Mouse (Mus musculus) macrophage (primary cell): ENCODE measurements around the gene Scai. TPM values are rescaled to one million over a fixed set of nuclear protein-coding genes. Genes with fewer than 3 reads are reported as not detected.
"Not testable (repeated sequence)": the region's sequence is repeated elsewhere in the genome, so short reads cannot be mapped to it uniquely, and the experiment has no call there.

ENCODE experiments used
- H3K27ac ChIP-seq: fragments of 350-480 bp; formaldehyde crosslinking; 2 replicates; pipeline ENCODE4 v1.9.0; 2021
- H3K36me3 ChIP-seq: fragments of 350-480 bp; formaldehyde crosslinking; 2 replicates; pipeline ENCODE4 v1.9.0; 2021; ENCODE audit errors: inconsistent target
- H3K4me3 ChIP-seq: fragments of 350-480 bp; formaldehyde crosslinking; 2 replicates; pipeline ENCODE4 v1.9.0; 2021; ENCODE audit errors: inconsistent target
- H3K79me2 ChIP-seq: fragments of 350-480 bp; formaldehyde crosslinking; 2 replicates; pipeline ENCODE4 v1.9.0; 2021; ENCODE audit errors: inconsistent target
- WGBS: methylation state at CpG from one replicate; pipeline ENCODE4 v1.1.7; 2026; ENCODE audit warnings: inconsistent platforms; ENCODE audit not compliant: missing documents; 5-methylcytosine and 5-hydroxymethylcytosine counted together
- polyA plus RNA-seq: library from polyadenylated mRNA; stranded (reverse); fragments of 250-400 nt; gene quantifications from 3 replicates; pipeline ENCODE4 v1.2.4, GENCODE M21; 2018; ENCODE audit warnings: inconsistent platforms

The Scai gene
- polyA plus RNA-seq, 1 experiment from 2014 or later = 1.6 TPM

DNA sequence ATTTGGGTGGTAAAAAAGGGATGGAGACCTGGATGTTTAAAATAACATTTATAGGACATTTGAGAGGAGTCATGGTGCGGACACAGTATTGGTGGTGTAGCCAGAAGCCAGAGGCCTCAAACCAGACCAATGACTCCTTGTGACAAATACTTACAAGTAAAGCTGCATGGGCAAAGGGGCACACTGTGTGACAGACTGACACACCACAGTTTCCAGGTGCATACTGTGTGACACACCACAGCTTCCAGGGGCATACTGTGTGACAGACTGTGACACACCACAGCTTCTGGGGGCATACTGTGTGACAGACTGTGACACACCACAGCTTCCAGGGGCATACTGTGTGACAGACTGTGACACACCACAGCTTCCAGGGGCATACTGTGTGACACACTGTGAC, 90.6 kb downstream of the Scai start:
- not testable (repeated sequence) for H3K27ac ChIP-seq
- WGBS = 100% methylated on average over 1 of the region's 1 CpGs

DNA sequence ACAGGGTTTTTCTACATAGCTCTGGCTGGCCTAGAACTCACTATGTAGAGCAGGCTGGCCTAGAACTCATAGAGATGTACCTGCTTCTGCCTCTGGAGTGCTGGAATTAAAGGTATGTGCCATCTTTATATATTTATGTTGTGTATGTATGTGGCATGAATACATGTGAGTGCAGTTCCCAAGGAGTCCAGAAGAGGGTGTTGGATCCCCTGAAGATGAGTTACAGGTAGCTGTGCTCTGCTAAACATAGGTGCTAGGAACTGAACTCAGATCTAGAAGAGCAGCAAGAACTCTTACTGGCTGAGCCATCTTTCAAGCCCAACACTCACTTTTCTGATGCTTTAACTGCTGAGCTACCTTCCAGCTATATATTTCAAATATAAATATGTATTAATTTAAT, 92.5 kb downstream of the Scai start:
- Histone ChIP-seq H3K79me2 (no peaks in the 10 kb centered on the region), H3K4me3 (no peak overlapping the region), H3K27ac (no peak overlapping the region), H3K36me3 (no peaks in the 10 kb centered on the region)

More for the DNA sequence above, 90.6 kb downstream of the Scai start:
- not testable (repeated sequence) for H3K36me3 ChIP-seq, H3K4me3 ChIP-seq, H3K79me2 ChIP-seq

DNA sequence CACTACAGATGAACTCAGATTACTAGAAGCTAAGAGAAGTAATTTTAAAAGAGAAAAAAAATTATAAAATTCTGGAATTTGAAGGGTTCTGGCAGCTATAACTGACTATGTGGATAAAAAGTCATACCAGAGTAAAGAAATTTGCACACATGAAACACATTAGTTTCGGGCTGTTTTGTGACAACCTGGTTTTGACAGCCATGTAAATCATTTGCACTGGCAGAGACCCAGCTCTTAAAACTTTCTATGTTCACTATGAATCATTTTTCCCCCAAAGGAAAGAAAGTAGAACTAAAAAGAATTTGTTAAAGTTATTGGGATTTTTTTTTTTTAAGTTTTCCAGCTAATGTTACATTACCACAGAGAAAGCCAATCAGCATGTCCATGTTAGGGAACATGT, 98.6 kb downstream of the Scai start:
- Histone ChIP-seq H3K27ac (no peak overlapping the region), H3K36me3 (no peaks in the 10 kb centered on the region), H3K79me2 (no peaks in the 10 kb centered on the region), H3K4me3 (no peak overlapping the region)
- WGBS = 83% methylated on average over 1 of the region's 1 CpGs

DNA sequence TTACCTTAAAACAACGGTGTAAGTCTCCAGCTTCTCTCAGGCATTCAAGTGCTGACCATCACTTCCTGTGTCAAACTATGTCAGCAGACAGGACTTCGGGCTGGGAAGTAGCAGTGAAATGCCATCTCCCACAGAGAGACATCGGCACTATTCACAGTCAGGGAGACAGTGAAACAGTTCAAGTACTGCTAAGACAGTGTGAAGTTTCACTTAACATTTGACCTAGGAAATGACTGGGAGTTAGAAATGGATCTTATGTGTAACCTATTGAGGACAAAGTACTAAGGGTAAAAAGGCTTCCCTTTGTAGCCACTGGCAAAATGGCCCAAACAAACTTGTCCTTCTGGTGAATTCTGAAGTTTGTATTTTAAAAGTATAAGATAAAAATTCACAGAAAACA, 107.8 kb downstream of the Scai start:
- no peaks in the 10 kb centered on the region for H3K79me2 ChIP-seq
- no peak overlapping the region for H3K27ac ChIP-seq
- H3K36me3 ChIP-seq = no peaks in the 10 kb centered on the region
- 92% methylated on average over 3 of the region's 3 CpGs for WGBS
- no peak overlapping the region for H3K4me3 ChIP-seq

DNA sequence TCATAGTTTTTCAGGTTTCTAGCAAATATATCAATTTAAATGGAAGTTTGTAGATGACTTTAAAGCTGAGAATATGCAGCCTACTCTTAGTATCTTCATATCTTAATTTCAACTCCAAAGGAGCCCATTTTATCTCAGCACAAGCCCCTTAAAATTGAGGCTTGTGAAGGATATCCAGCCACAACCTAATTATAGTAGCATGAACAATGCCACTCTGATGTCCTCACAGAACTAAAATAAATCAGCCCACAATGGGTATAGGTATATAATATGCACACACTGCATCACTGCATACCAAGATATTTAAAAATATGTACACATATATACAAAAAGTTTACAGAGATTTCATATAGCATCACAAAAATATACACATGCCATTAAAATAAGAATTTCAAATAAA, 119.9 kb downstream of the Scai start:
- H3K4me3 ChIP-seq = no peak overlapping the region
- no peaks in the 10 kb centered on the region for H3K36me3 ChIP-seq
- no peaks in the 10 kb centered on the region for H3K79me2 ChIP-seq
- H3K27ac ChIP-seq = no peak overlapping the region

DNA sequence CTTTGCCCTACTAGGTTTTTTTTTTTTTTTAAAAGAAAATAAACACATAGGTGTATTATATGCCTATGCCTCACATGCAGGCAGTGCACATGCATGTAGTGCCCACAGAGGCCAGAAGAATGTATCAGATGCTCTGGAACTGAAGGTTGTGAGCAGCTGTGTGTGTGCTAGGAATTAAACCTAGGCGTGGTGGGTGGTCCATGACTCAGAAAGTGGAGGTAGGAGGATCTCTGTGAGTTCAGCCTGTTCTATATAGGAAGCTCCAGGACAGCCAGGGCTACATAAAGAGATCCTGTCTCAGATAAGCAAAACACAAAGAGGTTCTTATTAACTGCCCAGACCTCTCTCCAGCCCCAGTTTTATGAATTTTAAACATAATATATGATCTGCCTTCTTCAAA, 121.4 kb downstream of the Scai start:
- H3K4me3 ChIP-seq = no peak overlapping the region
- WGBS = 100% methylated on average over 1 of the region's 1 CpGs
- peaks cover 11% of the 10 kb centered on the region; the same call in 1 of the 2 replicates for H3K79me2 ChIP-seq
- H3K27ac ChIP-seq = no peak overlapping the region
- H3K36me3 ChIP-seq = no peaks in the 10 kb centered on the region

DNA sequence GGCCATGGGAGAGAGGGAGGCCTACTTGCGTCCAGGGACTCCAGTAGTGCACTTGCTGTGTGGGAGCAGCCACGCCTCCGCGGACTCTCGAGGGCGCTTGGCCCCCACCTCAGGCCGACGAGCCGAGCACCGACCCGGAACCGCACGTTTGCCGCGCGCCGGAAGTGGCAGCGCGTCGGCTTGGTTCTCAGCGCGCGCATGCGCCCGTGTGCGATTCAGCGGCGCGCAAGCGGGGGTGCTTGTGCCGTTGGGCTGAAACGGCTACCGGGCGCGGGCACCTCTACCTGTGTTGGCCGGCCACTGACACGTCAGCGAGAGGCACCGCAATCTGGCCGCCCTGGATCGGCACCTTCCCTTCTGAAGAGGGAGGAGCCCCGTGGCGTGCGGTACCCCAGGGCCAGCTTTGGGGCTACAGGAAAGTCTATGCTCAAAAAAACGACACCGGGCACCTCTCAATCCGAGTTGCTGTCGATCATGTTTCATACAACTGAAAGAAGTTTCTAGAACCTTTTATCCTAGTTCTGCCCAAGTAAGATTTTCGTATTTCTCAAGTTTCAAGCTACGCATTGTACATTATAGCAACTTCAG, 125.0 kb downstream of the Scai start, which contains the start of gene Golga1:
Gene Golga1, minus strand, starts transcription at position 142 of the 588 bp plus-strand sequence.
- Histone ChIP-seq H3K36me3 (peaks cover 24% of the 10 kb centered on the region), H3K4me3 (peak within 1 kb of the TSS; percentile 82), H3K27ac (peak within 1 kb of the TSS; percentile 50), H3K79me2 (peaks cover 18% of the 10 kb centered on the region; the same call in 1 of the 2 replicates)
- WGBS = 1% methylated on average over 46 of the region's 50 CpGs

DNA sequence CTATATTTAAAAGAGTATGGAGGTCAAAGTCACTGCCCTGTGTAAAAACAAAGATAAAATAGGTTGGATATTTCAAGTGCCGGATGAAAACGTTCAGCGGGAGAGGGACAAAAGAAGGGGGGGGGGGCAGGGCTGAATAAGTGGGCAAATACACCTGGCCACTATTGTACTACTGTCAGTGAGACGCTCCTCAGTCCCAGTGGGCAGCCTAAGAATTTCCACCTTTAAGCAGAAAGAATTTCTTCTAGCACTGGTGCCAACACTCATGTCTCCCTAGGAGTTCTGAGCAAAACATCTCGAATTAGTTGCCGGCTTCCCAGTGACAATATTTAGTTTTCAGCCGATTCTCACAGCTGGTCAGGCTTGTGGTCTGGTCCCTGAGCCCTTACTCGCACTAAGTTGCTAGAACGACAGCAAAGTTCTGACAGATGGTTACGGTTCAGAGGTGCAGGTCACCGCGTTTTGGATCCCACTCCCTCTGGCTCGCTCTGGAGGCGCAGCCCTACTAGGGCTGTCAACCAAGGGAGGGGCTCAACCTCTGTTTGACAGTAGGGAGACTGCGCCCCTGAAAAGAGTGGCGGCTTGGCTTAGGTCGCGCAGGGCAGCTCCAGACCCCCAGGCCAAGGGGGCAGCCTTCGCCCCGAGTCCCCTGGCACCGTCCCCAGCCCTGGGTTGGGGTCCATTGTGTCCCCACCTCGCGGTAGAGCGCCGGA, 125.7 kb downstream of the Scai start:
- WGBS = 6% methylated on average over 25 of the region's 25 CpGs
- H3K27ac ChIP-seq = peak overlapping the region; percentile 39
- H3K79me2 ChIP-seq = peaks cover 18% of the 10 kb centered on the region; the same call in 1 of the 2 replicates
- H3K4me3 ChIP-seq = peak overlapping the region; percentile 82
- peaks cover 27% of the 10 kb centered on the region for H3K36me3 ChIP-seq

DNA sequence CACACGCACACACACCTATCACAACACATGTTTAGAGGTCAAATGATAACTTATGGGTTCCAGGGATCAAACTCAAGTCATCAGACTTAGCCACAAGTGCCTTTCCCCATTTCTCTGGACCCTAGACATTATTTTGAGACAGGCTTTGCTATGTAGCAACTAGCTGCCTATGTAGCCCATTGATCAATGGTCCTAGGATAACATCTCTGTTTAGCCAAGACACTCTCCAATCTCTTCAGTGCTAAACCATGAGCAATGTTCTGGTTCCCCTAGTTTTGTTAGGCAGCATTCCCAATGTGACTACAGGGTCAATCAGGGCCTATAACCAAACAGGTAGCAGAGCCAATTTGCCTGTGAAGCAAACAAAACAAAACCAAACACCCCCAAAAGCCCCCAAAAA, 142.0 kb downstream of the Scai start:
- no peaks in the 10 kb centered on the region for H3K79me2 ChIP-seq
- peaks cover 25% of the 10 kb centered on the region; the same call in 1 of the 2 replicates for H3K36me3 ChIP-seq
- no peak overlapping the region for H3K27ac ChIP-seq
- WGBS = 100% methylated on average over 1 of the region's 1 CpGs
- H3K4me3 ChIP-seq = no peak overlapping the region

DNA sequence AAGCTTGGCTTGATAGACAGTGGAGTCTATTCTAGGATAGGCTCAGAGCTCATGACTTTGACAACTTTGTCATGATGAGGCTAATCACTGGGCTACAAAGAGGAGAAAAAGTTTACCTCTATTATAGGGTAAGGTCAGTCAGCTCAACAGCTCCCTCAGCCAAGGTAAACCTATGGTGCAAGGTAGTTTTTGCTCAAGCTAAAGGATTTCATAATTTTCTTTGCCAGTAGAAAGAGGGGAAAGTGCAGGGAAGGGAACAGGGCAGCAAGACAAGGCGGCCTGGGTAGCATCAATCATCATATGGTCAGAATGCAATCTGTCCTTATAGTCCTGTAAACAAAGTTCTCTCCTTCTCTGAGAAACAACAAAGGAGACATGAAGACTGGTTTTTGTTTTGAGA, 150.3 kb downstream of the Scai start:
- H3K4me3 ChIP-seq = no peak overlapping the region

DNA sequence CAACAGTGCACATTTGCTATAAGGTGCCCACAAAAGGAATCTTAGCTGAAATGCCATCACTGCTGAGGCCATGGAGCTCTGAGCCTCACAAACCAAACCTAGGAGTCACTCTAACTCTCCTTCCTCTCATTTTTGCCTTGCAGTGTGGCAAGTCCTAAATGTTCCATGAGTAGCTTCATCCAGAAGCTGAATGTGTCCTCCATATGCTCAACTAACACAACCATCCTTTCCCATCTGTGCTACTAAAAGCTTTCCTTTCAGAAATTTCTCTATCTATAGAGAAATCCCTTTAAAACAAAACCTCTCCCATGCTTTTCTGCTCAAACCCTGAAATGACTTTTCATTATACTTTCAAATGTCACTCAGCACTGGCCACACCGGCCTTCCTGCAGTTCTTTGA, 158.9 kb downstream of the Scai start:
- 83% methylated on average over 1 of the region's 1 CpGs for WGBS
- no peaks in the 10 kb centered on the region for H3K79me2 ChIP-seq
- H3K27ac ChIP-seq = no peak overlapping the region
- peaks cover 55% of the 10 kb centered on the region for H3K36me3 ChIP-seq
- H3K4me3 ChIP-seq = no peak overlapping the region

More for the DNA sequence above, 150.3 kb downstream of the Scai start:
- Histone ChIP-seq H3K36me3 (peaks cover 43% of the 10 kb centered on the region), H3K27ac (no peak overlapping the region), H3K79me2 (no peaks in the 10 kb centered on the region)
- 86% methylated on average over 1 of the region's 1 CpGs for WGBS

DNA sequence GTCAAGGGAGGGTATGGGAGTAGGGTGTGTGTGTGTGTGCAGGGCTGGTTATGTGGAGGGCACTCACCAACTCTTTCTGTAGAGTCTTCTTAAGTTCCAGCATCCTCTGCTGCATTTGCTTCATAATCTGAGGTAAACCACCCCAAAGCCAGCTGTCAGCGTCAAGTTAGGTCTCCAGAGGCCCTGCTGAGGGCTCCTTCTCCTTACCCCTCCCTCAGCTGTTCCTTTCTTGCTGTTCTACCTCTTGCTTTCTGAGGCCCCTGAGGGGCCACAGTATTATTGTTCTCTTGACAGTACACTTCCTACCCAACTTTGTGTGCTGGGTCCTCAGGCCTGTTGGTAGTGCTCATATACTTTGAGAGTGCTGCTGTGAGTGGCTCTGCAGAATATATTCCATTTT, 170.5 kb downstream of the Scai start:
- Histone ChIP-seq H3K79me2 (no peaks in the 10 kb centered on the region), H3K27ac (no peak overlapping the region), H3K4me3 (no peak overlapping the region), H3K36me3 (peaks cover 77% of the 10 kb centered on the region)
- WGBS = 86% methylated on average over 1 of the region's 1 CpGs

DNA sequence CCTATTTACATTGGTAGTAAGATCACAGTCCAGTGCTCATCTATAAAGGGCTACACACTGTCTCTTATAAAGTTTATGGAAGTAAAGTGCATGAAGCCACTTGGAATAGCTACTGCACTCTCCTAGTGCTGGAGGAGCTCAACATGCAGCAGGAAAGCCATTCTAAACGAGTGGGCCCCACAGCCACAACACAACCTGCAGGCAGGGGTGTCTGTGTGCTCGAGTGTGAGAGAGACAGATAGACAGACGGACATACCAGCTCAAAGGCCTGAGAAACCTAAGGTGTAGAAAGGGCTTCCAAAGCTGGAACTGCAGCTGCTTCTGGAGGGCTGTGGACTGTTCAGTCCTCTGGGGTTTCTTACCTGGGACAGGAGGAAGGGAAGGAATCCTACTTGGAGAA, 174.0 kb downstream of the Scai start:
- H3K36me3 ChIP-seq = peaks cover 76% of the 10 kb centered on the region
- 76% methylated on average over 3 of the region's 3 CpGs for WGBS
- no peak overlapping the region for H3K27ac ChIP-seq
- no peak overlapping the region for H3K4me3 ChIP-seq
- H3K79me2 ChIP-seq = peaks cover 25% of the 10 kb centered on the region
